Mouse (Mus musculus) lung, postnatal 0 days (tissue): ENCODE measurements at regions not wholly inside any gene's neighbourhood (a gene's known extent, or its start where the extent isn't known, plus 50 kb on each side); places are given as distances from the start of the nearest gene placed in this dataset.

ENCODE experiments used
- ATAC-seq: fragments of 200-750 bp; cut with Nextera tagmentation; 2 replicates; pipeline ENCODE4 v1.8.0; 2017; ENCODE audit warnings: moderate library complexity
- DNase-seq: peaks from one replicate; pipeline ENCODE4 v3.0.0-alpha.2; 2016; ENCODE audit warnings: low spot score
- H3K27ac ChIP-seq: fragments of 300-500 bp; sonication (generic); 2 replicates; pipeline ENCODE4 v1.5.1; 2014; ENCODE audit warnings: antibody characterized with exemption, mild to moderate bottlenecking, low read length, mixed read lengths
- H3K27me3 ChIP-seq: fragments of 300-500 bp; sonication (generic); replicated peaks from 2 replicates; pipeline ENCODE4 v1.6.1; 2014; ENCODE audit warnings: low read length, mixed read lengths; ENCODE audit not compliant: insufficient read depth
- H3K36me3 ChIP-seq: fragments of 300-500 bp; sonication (generic); 2 replicates; pipeline ENCODE4 v1.6.1; 2014; ENCODE audit warnings: low read length, mixed read lengths; ENCODE audit not compliant: insufficient read depth
- H3K4me1 ChIP-seq: fragments of 300-500 bp; sonication (generic); 2 replicates; pipeline ENCODE4 v1.6.1; 2014; ENCODE audit warnings: antibody characterized with exemption, low read depth, low read length, mixed read lengths; ENCODE audit not compliant: insufficient read depth
- H3K4me2 ChIP-seq: fragments of 300-500 bp; sonication (generic); replicated peaks from 2 replicates; pipeline ENCODE4 v1.6.1; 2014; ENCODE audit warnings: low read depth, mild to moderate bottlenecking, low read length, moderate library complexity, mixed read lengths
- H3K4me3 ChIP-seq: fragments of 300-500 bp; sonication (generic); 2 replicates; pipeline ENCODE4 v1.5.1; 2014; ENCODE audit warnings: low read depth, low read length
- H3K9ac ChIP-seq: fragments of 300-500 bp; sonication (generic); replicated peaks from 2 replicates; pipeline ENCODE4 v1.6.1; 2014; ENCODE audit warnings: low read depth, mild to moderate bottlenecking
- H3K9me3 ChIP-seq: fragments of 300-500 bp; sonication (generic); 2 replicates; pipeline ENCODE4 v1.6.1; 2016; ENCODE audit warnings: low read length, mixed read lengths
- CTCF ChIP-seq: IDR thresholded peaks from 2 replicates; pipeline ENCODE4 v1.5.1; 2016; ENCODE audit warnings: antibody characterized with exemption, mild to moderate bottlenecking
- EP300 ChIP-seq: IDR thresholded peaks from 2 replicates; pipeline ENCODE4 v1.6.1; 2016; ENCODE audit warnings: antibody characterized with exemption, mild to moderate bottlenecking, control low read depth
- WGBS: fragments of 180-500 bp; shearing (Covaris S2); extraction: QIAGEN DNeasy Blood & Tissue Kit; methylation state at CpG from one replicate; pipeline ENCODE4 v1.1.7; 2014; 5-methylcytosine and 5-hydroxymethylcytosine counted together

DNA sequence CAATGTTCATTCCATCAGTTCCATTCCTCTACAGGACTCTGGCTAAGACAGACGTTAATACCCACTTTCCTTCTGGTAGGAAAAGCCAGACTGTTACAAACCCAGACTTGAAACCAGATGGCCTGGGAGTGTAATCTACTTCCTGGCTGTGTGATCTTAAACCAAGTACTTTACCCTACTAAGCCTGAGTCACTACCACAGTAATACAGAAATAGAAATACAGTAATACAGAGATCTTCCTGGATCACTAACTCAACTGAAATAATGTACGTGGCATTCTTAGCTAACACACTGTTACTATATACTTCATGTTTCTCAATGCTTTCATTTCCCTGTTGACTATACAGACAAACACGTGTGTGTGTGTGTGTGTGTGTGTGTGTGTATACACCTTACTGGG lies 82.4 kb upstream of the Mgme1 start:
- TF ChIP-seq CTCF (no peak), EP300 (no peak)
- no peak overlapping the region for H3K27ac ChIP-seq
- no peaks in the 10 kb centered on the region for H3K9me3 ChIP-seq
- WGBS = 57% methylated on average over 3 of the region's 3 CpGs
- H3K27me3 ChIP-seq = no peaks in the 10 kb centered on the region
- peak; percentile 33 for DNase-seq
- H3K36me3 ChIP-seq = no peaks in the 10 kb centered on the region
- H3K4me2 ChIP-seq = no peak overlapping the region
- ATAC-seq = no peak
- no peaks in the 10 kb centered on the region; the same call in 1 of the 2 replicates for H3K4me1 ChIP-seq
- no peak overlapping the region for H3K9ac ChIP-seq
- no peak overlapping the region for H3K4me3 ChIP-seq

- no peaks in the 10 kb centered on the region; the same call in 1 of the 2 replicates for H3K4me1 ChIP-seq
- no peaks in the 10 kb centered on the region for H3K9me3 ChIP-seq
- DNase-seq (no peak), ATAC-seq (no peak)
- H3K27ac ChIP-seq = no peak overlapping the region
- no peak overlapping the region for H3K4me2 ChIP-seq
- no peaks in the 10 kb centered on the region for H3K27me3 ChIP-seq
- H3K4me3 ChIP-seq = no peak overlapping the region
- 56% methylated on average over 4 of the region's 4 CpGs for WGBS
- H3K36me3 ChIP-seq = no peaks in the 10 kb centered on the region
- no peak for TF ChIP-seq EP300
- TF ChIP-seq CTCF = no peak
- H3K9ac ChIP-seq = no peak overlapping the region
Observed at GRCm38 (mm10) chr2:144188485-144188884, 82.0 kb upstream of the Mgme1 start.

DNA sequence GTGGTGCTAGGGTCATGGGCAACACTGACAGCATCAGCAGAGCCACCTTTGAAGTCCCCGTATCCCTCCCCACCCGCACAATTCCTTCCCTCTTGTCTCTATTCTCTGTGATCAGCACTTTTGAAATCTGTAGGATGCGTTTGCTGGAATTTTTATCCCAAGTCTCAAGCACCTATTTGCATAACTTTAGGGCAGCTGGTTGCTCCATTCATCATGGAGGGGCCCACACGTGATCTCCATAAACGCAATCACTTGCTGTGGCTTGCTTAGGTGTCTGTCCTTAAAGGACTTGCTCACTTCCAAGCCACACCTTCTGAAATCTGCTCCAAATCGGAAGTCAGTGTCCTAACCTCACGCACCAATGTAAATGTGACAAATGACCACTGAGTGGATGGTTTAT lies 80.7 kb upstream of the Mgme1 start:
- no peaks in the 10 kb centered on the region for H3K4me1 ChIP-seq
- H3K36me3 ChIP-seq = no peaks in the 10 kb centered on the region
- H3K4me3 ChIP-seq = no peak overlapping the region
- TF ChIP-seq EP300 = no peak
- TF ChIP-seq CTCF = no peak
- 69% methylated on average over 7 of the region's 7 CpGs for WGBS
- no peak overlapping the region for H3K27ac ChIP-seq
- ATAC-seq (no peak), DNase-seq (no peak)
- no peak overlapping the region for H3K9ac ChIP-seq
- no peak overlapping the region for H3K4me2 ChIP-seq
- no peaks in the 10 kb centered on the region for H3K27me3 ChIP-seq
- H3K9me3 ChIP-seq = no peaks in the 10 kb centered on the region

- Histone ChIP-seq H3K4me3 (no peak overlapping the region), H3K36me3 (no peaks in the 10 kb centered on the region), H3K9me3 (no peaks in the 10 kb centered on the region), H3K4me1 (no peaks in the 10 kb centered on the region), H3K9ac (no peak overlapping the region), H3K27ac (no peak overlapping the region), H3K27me3 (no peaks in the 10 kb centered on the region), H3K4me2 (no peak overlapping the region)
- no peak for TF ChIP-seq CTCF
- TF ChIP-seq EP300 = no peak
- WGBS = 78% methylated on average over 9 of the region's 9 CpGs
- ATAC-seq (no peak), DNase-seq (no peak)
Observed at GRCm38 (mm10) chr2:144191018-144191417, 79.4 kb upstream of the Mgme1 start.

GRCm38 (mm10) chr2:144191707-144192106 lies 78.8 kb upstream of the Mgme1 start:
- no peak overlapping the region for H3K27ac ChIP-seq
- no peak for ATAC-seq
- no peak overlapping the region for H3K4me2 ChIP-seq
- H3K4me3 ChIP-seq = no peak overlapping the region
- TF ChIP-seq EP300 (no peak), CTCF (no peak)
- no peaks in the 10 kb centered on the region for H3K9me3 ChIP-seq
- WGBS = 83% methylated on average over 4 of the region's 4 CpGs
- no peaks in the 10 kb centered on the region for H3K36me3 ChIP-seq
- no peaks in the 10 kb centered on the region for H3K27me3 ChIP-seq
- no peak for DNase-seq
- H3K4me1 ChIP-seq = no peaks in the 10 kb centered on the region
- no peak overlapping the region for H3K9ac ChIP-seq

DNA sequence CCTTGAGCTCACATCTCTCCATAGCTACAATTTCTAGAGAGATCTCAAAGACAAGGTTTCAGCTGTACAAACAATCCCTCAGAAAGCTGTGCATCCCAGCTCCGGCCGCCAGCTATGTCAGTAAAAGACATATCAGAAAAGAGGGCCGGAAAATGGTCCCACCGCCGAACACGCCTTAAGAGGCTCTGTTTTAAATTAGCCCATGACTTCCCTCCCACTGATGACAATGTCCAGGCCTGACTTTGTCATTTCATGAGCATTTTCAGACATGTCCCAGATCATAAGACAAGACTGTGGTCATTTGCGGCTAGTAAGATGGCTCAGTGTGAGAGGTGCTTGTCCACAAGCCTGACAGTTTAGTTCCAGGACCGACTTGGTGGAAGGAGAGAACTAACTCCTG lies 78.0 kb upstream of the Mgme1 start:
- no peak for ATAC-seq
- H3K27me3 ChIP-seq = no peaks in the 10 kb centered on the region
- no peak overlapping the region for H3K27ac ChIP-seq
- no peaks in the 10 kb centered on the region for H3K4me1 ChIP-seq
- H3K4me3 ChIP-seq = no peak overlapping the region
- WGBS = 83% methylated on average over 8 of the region's 8 CpGs
- DNase-seq = no peak
- no peaks in the 10 kb centered on the region for H3K36me3 ChIP-seq
- H3K9ac ChIP-seq = no peak overlapping the region
- TF ChIP-seq CTCF = no peak
- TF ChIP-seq EP300 = no peak
- no peak overlapping the region for H3K4me2 ChIP-seq
- no peaks in the 10 kb centered on the region for H3K9me3 ChIP-seq

GRCm38 (mm10) chr2:144195851-144196250 lies 74.6 kb upstream of the Mgme1 start:
- no peaks in the 10 kb centered on the region for H3K36me3 ChIP-seq
- no peak overlapping the region for H3K4me2 ChIP-seq
- H3K27me3 ChIP-seq = no peaks in the 10 kb centered on the region
- 0 out of 2 replicates have a peak, but pooled peaks cover 4% of the 10 kb centered on the region for H3K4me1 ChIP-seq
- DNase-seq = no peak
- no peak overlapping the region for H3K27ac ChIP-seq
- no peak for TF ChIP-seq EP300
- H3K9ac ChIP-seq = no peak overlapping the region
- H3K9me3 ChIP-seq = no peaks in the 10 kb centered on the region
- WGBS = 50% methylated on average over 14 of the region's 14 CpGs
- no peak for ATAC-seq
- H3K4me3 ChIP-seq = no peak overlapping the region
